Mouse (Mus musculus) liver, postnatal 0 days (tissue): ENCODE measurements around the gene Gm49630. TPM values are rescaled to one million over a fixed set of nuclear protein-coding genes. Genes with fewer than 3 reads are reported as not detected.
"Not testable (repeated sequence)": the region's sequence is repeated elsewhere in the genome, so short reads cannot be mapped to it uniquely, and the experiment has no call there.

ENCODE experiments used
- ATAC-seq: fragments of 200-750 bp; cut with Nextera tagmentation; 2 replicates; pipeline ENCODE4 v1.8.0; 2017; ENCODE audit warnings: mild to moderate bottlenecking, moderate library complexity
- DNase-seq: peaks from one replicate; pipeline ENCODE4 v3.0.0-alpha.2; 2016
- H3K27ac ChIP-seq: fragments of 300-500 bp; sonication (generic); 2 replicates; pipeline ENCODE4 v1.5.1; 2014; ENCODE audit warnings: antibody characterized with exemption, moderate library complexity, mild to moderate bottlenecking, low read depth
- H3K27me3 ChIP-seq: fragments of 300-500 bp; sonication (generic); 2 replicates; pipeline ENCODE4 v1.6.1; 2014; ENCODE audit warnings: low read length, control low read depth, mixed read lengths; ENCODE audit not compliant: insufficient read depth
- H3K36me3 ChIP-seq: fragments of 300-500 bp; sonication (generic); replicated peaks from 2 replicates; pipeline ENCODE4 v1.6.1; 2014; ENCODE audit warnings: mild to moderate bottlenecking, control low read depth, low read length, moderate library complexity, mixed read lengths; ENCODE audit not compliant: insufficient read depth
- H3K4me1 ChIP-seq: fragments of 300-500 bp; sonication (generic); 2 replicates; pipeline ENCODE4 v1.6.1; 2014; ENCODE audit warnings: antibody characterized with exemption, mild to moderate bottlenecking, control low read depth; ENCODE audit not compliant: insufficient read depth
- H3K4me2 ChIP-seq: fragments of 300-500 bp; sonication (generic); 2 replicates; pipeline ENCODE4 v1.6.1; 2014; ENCODE audit warnings: low read depth, mild to moderate bottlenecking, low read length, moderate library complexity, mixed read lengths
- H3K4me3 ChIP-seq: fragments of 300-500 bp; sonication (generic); 2 replicates; pipeline ENCODE4 v1.5.1; 2014; ENCODE audit warnings: low read depth, low read length
- H3K9ac ChIP-seq: fragments of 300-500 bp; sonication (generic); replicated peaks from 2 replicates; pipeline ENCODE4 v1.6.1; 2014; ENCODE audit warnings: mild to moderate bottlenecking, moderate library complexity
- H3K9me3 ChIP-seq: fragments of 300-500 bp; sonication (generic); 2 replicates; pipeline ENCODE4 v1.6.1; 2016; ENCODE audit warnings: mild to moderate bottlenecking, control low read depth, low read length, mixed read lengths
- WGBS: fragments of 180-500 bp; shearing (Covaris S2); extraction: QIAGEN DNeasy Blood & Tissue Kit; methylation state at CpG from one replicate; pipeline ENCODE4 v1.1.7; 2014; ENCODE audit not compliant: insufficient replicate concordance; 5-methylcytosine and 5-hydroxymethylcytosine counted together
- polyA plus RNA-seq: library from polyadenylated mRNA; unstranded; fragments of >200 nt; fragmentation: Nextera tagmentation; extraction: Ambion mirVana; gene quantifications from 2 replicates; pipeline ENCODE4 v1.2.1, GENCODE M21; 2015

Gene Gm49630
- polyA plus RNA-seq, 1 experiment from 2014 or later, result not detected

DNA sequence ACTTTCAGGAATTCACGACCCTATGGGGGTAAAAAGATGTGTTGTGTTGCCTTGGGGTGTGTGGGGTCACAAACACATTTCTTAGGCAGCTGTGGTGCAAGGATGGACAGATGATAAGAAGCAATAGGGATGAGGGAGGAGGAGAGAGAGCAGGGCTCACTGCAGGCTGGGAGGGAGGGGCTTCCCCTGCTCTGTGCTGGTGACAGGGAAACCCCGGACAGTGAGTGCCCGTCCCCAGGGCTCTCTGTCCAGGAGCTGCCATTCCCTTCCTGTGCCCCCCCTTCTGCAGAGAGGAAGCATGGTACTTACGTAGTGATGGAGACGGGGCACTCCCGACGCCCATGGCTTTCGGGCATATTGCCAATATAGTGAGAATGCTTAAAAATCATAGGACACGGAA is 34.4 kb downstream of the Gm49630 start:
- DNase-seq, ATAC-seq, H3K36me3 ChIP-seq, H3K4me1 ChIP-seq, H3K27ac ChIP-seq, H3K4me2 ChIP-seq, H3K9me3 ChIP-seq, H3K27me3 ChIP-seq, H3K9ac ChIP-seq, H3K4me3 ChIP-seq: not testable (repeated sequence)
- 63% methylated on average over 8 of the region's 9 CpGs for WGBS

DNA sequence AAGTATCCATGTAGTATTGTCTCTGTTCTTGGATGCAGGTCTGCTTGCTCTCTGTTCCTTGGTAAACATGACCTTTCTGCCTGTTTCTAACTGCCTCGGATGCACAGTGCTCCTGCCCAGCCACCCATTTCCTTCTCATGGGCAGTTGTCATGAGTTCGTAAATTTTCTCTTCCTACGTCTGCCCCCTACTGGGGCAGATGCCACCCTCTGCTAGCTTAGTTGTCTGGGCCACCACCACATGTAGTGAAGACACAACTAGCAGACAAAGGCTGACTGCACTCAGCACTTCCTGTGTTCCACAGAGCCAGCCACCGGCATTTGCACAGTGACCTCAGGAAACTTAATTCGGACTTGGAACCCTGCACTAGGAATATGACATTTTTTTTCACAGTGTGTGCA is 39.0 kb downstream of the Gm49630 start:
- not testable (repeated sequence) for H3K27me3 ChIP-seq, H3K9ac ChIP-seq, H3K4me1 ChIP-seq, H3K4me3 ChIP-seq, DNase-seq, ATAC-seq, H3K9me3 ChIP-seq, H3K36me3 ChIP-seq, H3K27ac ChIP-seq, H3K4me2 ChIP-seq
- WGBS, result 54% methylated on average over 3 of the region's 5 CpGs

DNA sequence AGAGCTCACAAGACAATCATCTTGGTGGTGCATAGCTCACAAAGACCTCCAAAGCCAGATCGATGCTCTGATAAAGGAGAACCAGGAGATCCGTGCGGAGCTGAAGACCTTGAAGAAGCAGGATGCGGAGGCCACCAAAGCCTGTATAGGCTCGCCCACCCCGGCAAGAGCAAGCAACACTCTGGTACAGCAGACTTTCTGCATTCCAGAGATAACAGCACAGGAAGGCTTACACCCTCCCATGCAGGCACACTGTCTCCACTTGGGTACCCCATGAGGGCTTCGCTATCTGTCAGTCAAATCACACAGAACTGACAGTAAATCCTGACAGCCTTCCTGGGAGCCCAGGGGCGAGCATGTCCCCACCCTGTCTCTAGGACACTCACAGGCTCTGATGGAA is 45.4 kb downstream of the Gm49630 start:
- not testable (repeated sequence) for ATAC-seq, DNase-seq
- WGBS, result 42% methylated on average over 3 of the region's 8 CpGs

DNA sequence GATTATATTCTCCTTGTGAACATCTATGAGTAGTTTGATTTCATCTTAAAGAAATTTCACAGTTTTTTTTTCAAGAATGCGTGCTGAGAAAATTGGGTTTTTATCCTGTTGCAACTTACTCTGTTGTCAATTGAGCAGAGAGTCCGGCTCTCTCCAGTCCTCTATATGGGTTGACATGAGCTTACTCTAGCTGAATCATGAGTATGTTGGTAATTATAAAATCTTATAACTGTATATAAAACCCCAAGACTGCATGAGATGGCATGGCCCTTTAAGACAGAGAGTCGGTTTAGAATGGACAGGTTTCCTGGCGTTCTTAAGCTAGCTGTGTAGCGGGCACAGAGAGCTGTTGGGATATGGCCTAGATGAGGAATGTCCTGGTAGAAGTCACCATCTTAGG is 47.4 kb downstream of the Gm49630 start, which contains the start of gene Tcp10a:
Gene Tcp10a, plus strand, starts transcription at position 301 of the 400 bp plus-strand sequence.
- H3K4me2 ChIP-seq, H3K4me1 ChIP-seq, H3K36me3 ChIP-seq, H3K4me3 ChIP-seq, H3K9ac ChIP-seq, H3K27me3 ChIP-seq, H3K27ac ChIP-seq, DNase-seq, H3K9me3 ChIP-seq, ATAC-seq: not testable (repeated sequence)
- WGBS, result 83% methylated on average over 3 of the region's 5 CpGs

More for the DNA sequence above, 45.4 kb downstream of the Gm49630 start:
- H3K36me3 ChIP-seq, H3K27ac ChIP-seq, H3K4me3 ChIP-seq, H3K4me2 ChIP-seq, H3K9ac ChIP-seq, H3K27me3 ChIP-seq, H3K4me1 ChIP-seq, H3K9me3 ChIP-seq: not testable (repeated sequence)

DNA sequence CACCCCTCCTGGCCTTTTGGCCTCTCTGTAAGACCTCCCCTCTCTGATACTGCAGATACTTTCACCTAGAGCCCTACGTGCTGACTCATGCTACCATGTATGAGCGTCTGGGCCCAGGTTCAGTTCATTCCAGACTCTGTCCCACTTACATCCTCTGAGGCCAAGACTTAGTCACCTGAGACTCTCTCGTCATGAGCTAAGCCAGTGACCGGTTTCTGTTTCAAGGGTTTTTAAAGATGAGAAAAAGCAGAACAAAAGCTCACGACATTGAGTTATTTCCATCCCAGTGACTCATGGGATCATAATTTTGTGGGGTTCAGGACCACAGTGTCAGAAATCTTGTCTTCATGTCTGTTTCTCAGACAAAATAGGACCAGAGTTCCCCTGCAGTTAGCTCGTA is 52.0 kb downstream of the Gm49630 start:
- not testable (repeated sequence) for ATAC-seq, H3K4me3 ChIP-seq, H3K36me3 ChIP-seq, H3K4me1 ChIP-seq, H3K4me2 ChIP-seq, H3K9ac ChIP-seq, H3K9me3 ChIP-seq, DNase-seq, H3K27me3 ChIP-seq, H3K27ac ChIP-seq
- WGBS, result 71% methylated on average over 6 of the region's 6 CpGs

DNA sequence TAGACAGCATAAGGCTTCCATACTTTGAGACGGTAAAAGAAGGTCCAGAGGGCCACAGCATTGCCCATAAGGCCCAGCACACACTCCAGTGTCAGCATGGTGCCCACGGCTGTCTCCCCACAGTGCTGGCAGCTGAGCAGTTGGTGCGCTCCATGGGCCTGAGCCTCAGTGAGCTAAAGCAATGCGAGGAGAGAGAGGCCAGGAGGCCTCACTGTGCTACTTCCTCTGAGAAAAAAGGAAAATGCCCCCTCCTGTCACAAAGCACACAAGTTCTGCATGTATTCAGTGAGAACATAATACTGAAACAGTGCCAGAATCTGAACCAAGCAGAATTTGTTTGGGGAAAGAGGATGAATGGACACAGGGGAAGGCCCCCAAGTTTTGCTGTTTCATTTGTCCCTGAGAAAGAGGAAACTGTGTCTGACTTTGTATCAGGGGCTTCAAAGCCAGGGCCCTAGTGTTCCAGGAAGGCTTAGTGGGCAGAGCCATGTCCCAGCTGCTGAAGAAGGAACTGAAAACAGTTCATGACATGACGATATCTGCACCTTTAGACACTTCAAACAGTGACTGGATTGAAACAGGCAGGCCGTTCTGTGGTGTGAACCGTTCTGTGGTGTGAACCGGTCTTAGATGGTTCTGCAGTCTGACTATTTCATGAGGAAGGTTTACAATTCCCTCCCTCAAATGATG is 55.9 kb downstream of the Gm49630 start:
- H3K4me1 ChIP-seq, H3K9ac ChIP-seq, H3K4me3 ChIP-seq, H3K4me2 ChIP-seq, H3K27ac ChIP-seq, DNase-seq, H3K27me3 ChIP-seq, H3K9me3 ChIP-seq, H3K36me3 ChIP-seq: not testable (repeated sequence)
- WGBS, result 41% methylated on average over 5 of the region's 8 CpGs
- peak; percentile 19; the same call in 1 of the 2 replicates for ATAC-seq
